Mouse (Mus musculus) spleen, adult 2 months (tissue): ENCODE results near the gene Naa25.

Experiments used
- CTCF ChIP-seq: fragments of 200-500 bp; IDR thresholded peaks from 2 replicates; pipeline ENCODE4 v1.5.1; 2011; ENCODE audit warnings: mild to moderate bottlenecking, inconsistent platforms; ENCODE audit not compliant: insufficient read depth, insufficient read length, insufficient replicate concordance; ENCODE audit errors: extremely low read depth
- POLR2A ChIP-seq: fragments of 200-500 bp; IDR thresholded peaks from 2 replicates; pipeline ENCODE4 v1.6.1; 2011; ENCODE audit warnings: low read depth, low read length, inconsistent platforms

DNA sequence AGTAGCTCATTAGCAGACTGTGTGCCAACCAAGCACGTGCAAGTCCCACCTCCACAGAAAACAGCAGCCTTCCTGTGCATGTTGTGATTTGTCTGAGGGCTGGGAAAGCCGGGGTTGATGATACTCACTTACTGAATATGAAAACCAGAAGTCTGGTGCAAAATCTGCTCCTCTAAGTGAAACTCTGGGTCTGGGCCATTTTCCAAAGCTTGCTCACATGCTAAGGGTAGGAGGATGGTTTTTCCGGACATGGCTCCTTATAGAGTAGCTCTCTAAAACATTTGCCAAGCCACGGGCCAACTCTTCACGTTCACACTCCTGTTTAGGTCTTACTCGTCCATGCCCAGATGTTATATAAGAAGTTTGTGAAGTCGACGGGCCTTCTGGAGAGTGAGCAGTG is 95.6 kb downstream of the Naa25 start:
- TF ChIP-seq CTCF (no peak), POLR2A (no peak)
